Mouse (Mus musculus) testis, adult 2 months (tissue): Measurements from ENCODE around the gene Dnajc13. TPM values are rescaled to one million over a fixed set of nuclear protein-coding genes. Genes with fewer than 3 reads are reported as not detected.

Source experiments
- H3K27ac ChIP-seq: fragments of 200-500 bp; 2 replicates; pipeline ENCODE4 v1.5.1; 2012; ENCODE audit warnings: low read depth, low read length; ENCODE audit not compliant: control insufficient read depth, insufficient read depth
- H3K27me3 ChIP-seq: fragments of 200-500 bp; 2 replicates; pipeline ENCODE4 v1.6.1; 2012; ENCODE audit warnings: mild to moderate bottlenecking, low read length, moderate library complexity; ENCODE audit not compliant: control insufficient read depth, insufficient read depth
- H3K36me3 ChIP-seq: fragments of 200-500 bp; 2 replicates; pipeline ENCODE4 v1.6.1; 2012; ENCODE audit warnings: mild to moderate bottlenecking, low read length; ENCODE audit not compliant: control insufficient read depth, insufficient read depth
- H3K4me1 ChIP-seq: fragments of 200-500 bp; 2 replicates; pipeline ENCODE4 v1.6.1; 2012; ENCODE audit warnings: low read length; ENCODE audit not compliant: control insufficient read depth, insufficient read depth
- H3K4me3 ChIP-seq: fragments of 200-500 bp; 2 replicates; pipeline ENCODE4 v1.5.1; 2012; ENCODE audit warnings: low read depth, mild to moderate bottlenecking, low read length, moderate library complexity, mixed read lengths; ENCODE audit not compliant: control insufficient read depth
- CTCF ChIP-seq: fragments of 200-500 bp; IDR thresholded peaks from 2 replicates; pipeline ENCODE4 v1.5.1; 2012; ENCODE audit warnings: low read depth, mild to moderate bottlenecking, inconsistent platforms, low read length, moderate library complexity; ENCODE audit not compliant: control insufficient read depth, insufficient read depth, insufficient replicate concordance
- POLR2A ChIP-seq: fragments of 200-500 bp; IDR thresholded peaks from 2 replicates; pipeline ENCODE4 v1.6.1; 2012; ENCODE audit warnings: low read depth, mild to moderate bottlenecking, inconsistent platforms, low read length, moderate library complexity; ENCODE audit not compliant: control insufficient read depth
- polyA plus RNA-seq: library from polyadenylated mRNA; depleted of rRNA; stranded (reverse); fragments of >200 nt; gene quantifications from 2 replicates; pipeline ENCODE4 v1.2.3, GENCODE M21; 2012

Dnajc13 gene
- polyA plus RNA-seq, 1 experiment: 26.7 TPM

- TF ChIP-seq POLR2A: no peak
- TF ChIP-seq CTCF: no peak
- Histone ChIP-seq H3K4me1 (no peaks in the 10 kb centered on the region), H3K36me3 (no peaks in the 10 kb centered on the region), H3K27me3 (no peaks in the 10 kb centered on the region), H3K27ac (no peak overlapping the region), H3K4me3 (no peak overlapping the region)
These were observed 8.1 kb downstream of the Dnajc13 start for GRCm38 (mm10) chr9:104254408-104255180.

- H3K4me1 ChIP-seq: no peaks in the 10 kb centered on the region
- no peaks in the 10 kb centered on the region for H3K36me3 ChIP-seq
- no peaks in the 10 kb centered on the region for H3K27me3 ChIP-seq
- no peak overlapping the region for H3K4me3 ChIP-seq
- TF ChIP-seq CTCF (no peak), POLR2A (no peak)
- no peak overlapping the region for H3K27ac ChIP-seq
These were observed 10.1 kb downstream of the Dnajc13 start for GRCm38 (mm10) chr9:104252637-104253036.

- Histone ChIP-seq H3K4me3 (no peak overlapping the region), H3K36me3 (no peaks in the 10 kb centered on the region), H3K4me1 (no peaks in the 10 kb centered on the region), H3K27me3 (no peaks in the 10 kb centered on the region), H3K27ac (no peak overlapping the region)
- TF ChIP-seq POLR2A (no peak), CTCF (no peak)
These were observed 11.0 kb downstream of the Dnajc13 start for GRCm38 (mm10) chr9:104251687-104252086.

GRCm38 (mm10) chr9:104251111-104251510 is 11.6 kb downstream of the Dnajc13 start:
- Histone ChIP-seq H3K27ac (no peak overlapping the region), H3K4me3 (no peak overlapping the region), H3K36me3 (no peaks in the 10 kb centered on the region), H3K4me1 (no peaks in the 10 kb centered on the region), H3K27me3 (no peaks in the 10 kb centered on the region)
- TF ChIP-seq CTCF (no peak), POLR2A (no peak)

GRCm38 (mm10) chr9:104247307-104247987 is 15.3 kb downstream of the Dnajc13 start:
- H3K4me3 ChIP-seq: no peak overlapping the region
- no peaks in the 10 kb centered on the region for H3K27me3 ChIP-seq
- H3K4me1 ChIP-seq: no peaks in the 10 kb centered on the region
- no peak for TF ChIP-seq POLR2A
- no peak for TF ChIP-seq CTCF
- no peaks in the 10 kb centered on the region for H3K36me3 ChIP-seq
- H3K27ac ChIP-seq: no peak overlapping the region

GRCm38 (mm10) chr9:104243799-104244466 is 18.8 kb downstream of the Dnajc13 start:
- no peaks in the 10 kb centered on the region for H3K36me3 ChIP-seq
- H3K4me3 ChIP-seq: no peak overlapping the region
- no peak for TF ChIP-seq CTCF
- no peak for TF ChIP-seq POLR2A
- H3K4me1 ChIP-seq: no peaks in the 10 kb centered on the region
- H3K27ac ChIP-seq: no peak overlapping the region
- no peaks in the 10 kb centered on the region for H3K27me3 ChIP-seq

GRCm38 (mm10) chr9:104240146-104240545 is 22.6 kb downstream of the Dnajc13 start:
- H3K4me3 ChIP-seq: no peak overlapping the region
- TF ChIP-seq CTCF: no peak

More at GRCm38 (mm10) chr9:104240146-104240545, 22.6 kb downstream of the Dnajc13 start:
- Histone ChIP-seq H3K4me1 (no peaks in the 10 kb centered on the region), H3K27me3 (no peaks in the 10 kb centered on the region), H3K27ac (no peak overlapping the region), H3K36me3 (no peaks in the 10 kb centered on the region; the same call in 1 of the 2 replicates)
